Mouse (Mus musculus) fibroblast of lung, adult 2 months (primary cell): ENCODE data around the gene Atp6v0e2.

Experiments used
- DNase-seq: peaks from one replicate; pipeline ENCODE4 v3.0.0-alpha.2; 2011; ENCODE audit warnings: low read depth

The Atp6v0e2 gene

DNA sequence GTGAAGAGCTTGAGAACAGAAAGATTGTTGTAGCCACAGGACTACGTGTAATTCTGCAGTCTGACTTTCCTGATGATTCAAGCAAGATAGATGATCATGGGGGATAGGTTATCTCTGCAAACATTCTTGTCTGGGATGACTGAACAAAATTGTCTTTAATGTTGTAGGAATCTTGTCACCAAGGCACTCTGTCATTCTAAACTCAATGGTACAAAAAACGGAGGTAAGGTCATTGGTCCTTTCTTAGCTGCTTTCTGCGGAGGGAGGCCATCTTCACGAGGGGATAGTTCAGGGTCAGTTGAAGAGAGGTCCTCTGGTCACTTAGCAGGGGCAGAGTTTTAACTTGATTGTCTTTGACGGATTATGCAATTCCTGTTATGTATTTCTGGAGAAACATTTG, 41.3 kb downstream of the Atp6v0e2 start:
- no peak for DNase-seq

GRCm38 (mm10) chr6:48579215-48579648, 41.8 kb downstream of the Atp6v0e2 start:
- DNase-seq, result no peak

GRCm38 (mm10) chr6:48581257-48581656, 43.8 kb downstream of the Atp6v0e2 start:
- no peak for DNase-seq

GRCm38 (mm10) chr6:48582037-48582436, 44.6 kb downstream of the Atp6v0e2 start:
- DNase-seq, result no peak

GRCm38 (mm10) chr6:48589194-48589750, 51.9 kb downstream of the Atp6v0e2 start, which contains the start of gene Gm45021:
Gene Gm45021, plus strand, starts transcription at chr6:48589610.
- DNase-seq, result no peak
